Mouse (Mus musculus): ENCODE data around the gene Nectin3.
A peak's percentile ranks its signal among the peaks of the same experiment; 100 is the strongest.

Gene Nectin3

GRCm38 (mm10) chr16:46498421-46498789 is at the start of gene Nectin3:
Gene Nectin3, minus strand, starts transcription at chr16:46498525.
- DNase-seq = peak; percentile 36

GRCm38 (mm10) chr16:46538092-46538491 is 39.8 kb upstream of the Nectin3 start:
- DNase-seq = no peak

GRCm38 (mm10) chr16:46532465-46533254 is 34.3 kb upstream of the Nectin3 start:
- no peak for DNase-seq

- DNase-seq = peak; percentile 29
Measured at GRCm38 (mm10) chr16:46531023-46531422, 32.7 kb upstream of the Nectin3 start.

- no peak for DNase-seq
Measured at GRCm38 (mm10) chr16:46520885-46521417, 22.6 kb upstream of the Nectin3 start.

GRCm38 (mm10) chr16:46519606-46520005 is 21.3 kb upstream of the Nectin3 start:
- DNase-seq = no peak

GRCm38 (mm10) chr16:46507944-46508333 is 9.6 kb upstream of the Nectin3 start:
- DNase-seq = no peak

GRCm38 (mm10) chr16:46507260-46507943 is 9.1 kb upstream of the Nectin3 start:
- DNase-seq = no peak

GRCm38 (mm10) chr16:46504006-46504405 is 5.7 kb upstream of the Nectin3 start:
- DNase-seq = no peak

GRCm38 (mm10) chr16:46502311-46502710 is 4.0 kb upstream of the Nectin3 start:
- DNase-seq = no peak

GRCm38 (mm10) chr16:46500759-46501158 is 2.4 kb upstream of the Nectin3 start:
- DNase-seq = no peak

GRCm38 (mm10) chr16:46497686-46498420 is 472 bp downstream of the Nectin3 start:
- DNase-seq = peak; percentile 61

GRCm38 (mm10) chr16:46496889-46497685 is 1.2 kb downstream of the Nectin3 start:
- DNase-seq = peak; percentile 98

GRCm38 (mm10) chr16:46496031-46496868 is 2.1 kb downstream of the Nectin3 start:
- peak; percentile 80 for DNase-seq

GRCm38 (mm10) chr16:46495201-46495600 is 3.1 kb downstream of the Nectin3 start:
- DNase-seq = no peak

GRCm38 (mm10) chr16:46487436-46488097 is 10.8 kb downstream of the Nectin3 start:
- DNase-seq = peak; percentile 85

- no peak for DNase-seq
Measured at GRCm38 (mm10) chr16:46477336-46477735, 21.0 kb downstream of the Nectin3 start.

GRCm38 (mm10) chr16:46451421-46451820 is 46.9 kb downstream of the Nectin3 start:
- DNase-seq = no peak

- no peak for DNase-seq
Measured at GRCm38 (mm10) chr16:46449013-46449412, 49.3 kb downstream of the Nectin3 start.

GRCm38 (mm10) chr16:46431317-46431716 is 67.0 kb downstream of the Nectin3 start:
- DNase-seq = peak; percentile 27

GRCm38 (mm10) chr16:46416177-46416576 is 82.1 kb downstream of the Nectin3 start:
- no peak for DNase-seq

All from retina, postnatal 1 day (tissue).